Mouse (Mus musculus) limb, embryonic 10.5 days (tissue): Measurements from ENCODE around the gene Qpct. TPM values are rescaled to one million over a fixed set of nuclear protein-coding genes. Genes with fewer than 3 reads are reported as not detected.
A peak's percentile ranks its signal among the peaks of the same experiment; 100 is the strongest.
"Not testable (repeated sequence)": the region's sequence is repeated elsewhere in the genome, so short reads cannot be mapped to it uniquely, and the experiment has no call there.

Experiments
- DNase-seq: peaks from one replicate; pipeline ENCODE4 v3.0.0-alpha.2; 2017; ENCODE audit warnings: low spot score
- H3K27ac ChIP-seq: fragments of 300-500 bp; sonication (generic); 2 replicates; pipeline ENCODE4 v1.5.1; 2016; ENCODE audit warnings: mild to moderate bottlenecking
- H3K27me3 ChIP-seq: fragments of 300-500 bp; sonication (generic); 2 replicates; pipeline ENCODE4 v1.6.1; 2016; ENCODE audit warnings: low read depth, mild to moderate bottlenecking; ENCODE audit not compliant: poor library complexity, severe bottlenecking
- H3K36me3 ChIP-seq: fragments of 300-500 bp; sonication (generic); 2 replicates; pipeline ENCODE4 v1.6.1; 2016; ENCODE audit warnings: mild to moderate bottlenecking, moderate library complexity
- H3K4me1 ChIP-seq: fragments of 300-500 bp; sonication (generic); 2 replicates; pipeline ENCODE4 v1.6.1; 2016
- H3K4me3 ChIP-seq: fragments of 300-500 bp; sonication (generic); 2 replicates; pipeline ENCODE4 v1.5.1; 2016; ENCODE audit warnings: mild to moderate bottlenecking, moderate library complexity
- H3K9me3 ChIP-seq: fragments of 300-500 bp; sonication (generic); replicated peaks from 2 replicates; pipeline ENCODE4 v1.6.1; 2016; ENCODE audit warnings: mild to moderate bottlenecking
- WGBS: fragments of 180-500 bp; shearing (Covaris S2); methylation state at CpG from one replicate; pipeline ENCODE4 v1.1.7; 2016; 5-methylcytosine and 5-hydroxymethylcytosine counted together
- polyA plus RNA-seq: library from polyadenylated mRNA; unstranded; fragments of >200 nt; fragmentation: Nextera tagmentation; extraction: Ambion mirVana; gene quantifications from 2 replicates; pipeline ENCODE4 v1.2.1, GENCODE M21; 2016

The Qpct gene
- polyA plus RNA-seq, 1 experiment from 2014 or later: 0.99 TPM

DNA sequence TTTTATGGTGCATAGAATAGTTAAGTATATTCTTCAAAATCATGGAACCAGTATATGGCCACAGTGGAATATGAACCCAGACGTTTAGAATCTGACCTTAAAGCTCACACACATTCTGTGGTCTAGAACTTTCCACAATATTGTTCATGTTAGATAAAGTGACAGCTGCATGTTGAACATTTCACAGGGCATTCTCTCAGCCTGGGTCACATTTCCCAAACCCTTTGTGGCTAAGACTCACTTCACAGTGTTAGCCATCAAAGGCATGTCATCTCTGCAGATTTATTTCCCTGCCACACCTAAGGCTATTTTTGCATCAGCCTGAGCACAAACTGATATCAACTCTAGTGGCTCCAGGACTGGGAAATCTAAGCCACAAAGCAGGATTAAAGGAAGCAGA lies 40.0 kb downstream of the Qpct start:
- H3K4me3 ChIP-seq: no peak overlapping the region
- H3K36me3 ChIP-seq: no peaks in the 10 kb centered on the region
- DNase-seq: no peak
- 73% methylated on average over 1 of the region's 1 CpGs for WGBS
- no peaks in the 10 kb centered on the region for H3K9me3 ChIP-seq
- H3K27ac ChIP-seq: no peak overlapping the region
- H3K4me1 ChIP-seq: 0 out of 2 replicates have a peak, but pooled peaks cover 3% of the 10 kb centered on the region
- no peaks in the 10 kb centered on the region for H3K27me3 ChIP-seq

DNA sequence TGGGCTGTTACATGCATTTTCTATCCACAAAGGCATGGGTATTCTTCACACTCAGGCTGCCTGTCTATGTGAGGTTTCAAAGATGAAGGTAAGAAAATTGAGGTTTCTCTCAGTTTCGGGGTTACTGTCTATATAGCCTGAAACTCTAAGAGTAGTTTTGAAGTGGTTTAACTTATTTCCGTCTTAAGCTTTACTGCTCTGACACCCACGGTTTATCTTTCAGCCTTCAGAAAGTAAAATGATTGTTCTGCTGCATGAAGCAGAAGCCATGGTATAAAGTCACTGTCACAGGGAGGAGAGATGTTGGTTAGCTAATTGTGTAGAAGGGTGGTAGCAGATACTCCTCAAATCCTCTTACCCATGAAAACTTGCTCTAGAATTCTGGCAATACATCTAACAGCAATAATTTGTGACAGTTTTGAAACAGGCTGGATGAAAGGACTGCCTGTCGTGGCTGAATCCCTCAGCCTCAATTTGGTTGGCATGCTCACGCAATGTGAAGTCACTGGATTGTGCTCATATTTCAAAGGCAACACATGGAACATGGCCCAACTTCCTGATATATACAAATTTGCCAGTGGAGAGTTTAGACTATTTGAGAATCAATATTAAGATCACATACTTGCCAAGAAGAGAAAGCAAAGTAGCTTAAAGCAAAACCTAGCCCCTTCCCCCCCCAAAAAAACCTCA lies 41.7 kb downstream of the Qpct start:
- 0 out of 2 replicates have a peak, but pooled peaks cover 3% of the 10 kb centered on the region for H3K4me1 ChIP-seq
- H3K4me3 ChIP-seq: no peak overlapping the region
- no peaks in the 10 kb centered on the region for H3K36me3 ChIP-seq
- no peak for DNase-seq
- WGBS: 75% methylated on average over 5 of the region's 5 CpGs
- H3K27me3 ChIP-seq: no peaks in the 10 kb centered on the region
- no peak overlapping the region for H3K27ac ChIP-seq
- H3K9me3 ChIP-seq: no peaks in the 10 kb centered on the region

DNA sequence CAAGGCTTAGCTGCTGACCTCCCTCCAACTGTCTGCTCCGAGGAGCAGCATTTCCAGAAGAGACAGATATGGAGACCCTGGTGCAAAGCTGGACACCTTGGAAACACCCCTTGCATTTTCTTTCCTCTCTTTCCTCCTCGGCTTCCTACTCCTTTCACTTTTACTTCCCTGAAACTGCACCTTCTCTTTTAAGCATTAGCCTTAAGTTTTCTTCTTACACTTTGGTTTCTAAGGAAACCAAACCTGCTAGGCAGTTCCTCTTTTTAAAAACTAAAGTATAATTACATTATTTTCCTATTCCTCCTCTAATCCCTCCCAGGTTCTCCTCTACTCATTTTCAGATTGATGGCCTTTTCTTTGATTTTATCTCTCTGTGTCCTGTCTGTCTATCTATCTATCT lies 43.9 kb downstream of the Qpct start:
- Histone ChIP-seq H3K4me1 (0 out of 2 replicates have a peak, but pooled peaks cover 3% of the 10 kb centered on the region), H3K36me3 (no peaks in the 10 kb centered on the region), H3K9me3 (no peaks in the 10 kb centered on the region), H3K27ac (no peak overlapping the region), H3K4me3 (no peak overlapping the region), H3K27me3 (no peaks in the 10 kb centered on the region)
- WGBS: 80% methylated on average over 2 of the region's 2 CpGs
- no peak for DNase-seq

DNA sequence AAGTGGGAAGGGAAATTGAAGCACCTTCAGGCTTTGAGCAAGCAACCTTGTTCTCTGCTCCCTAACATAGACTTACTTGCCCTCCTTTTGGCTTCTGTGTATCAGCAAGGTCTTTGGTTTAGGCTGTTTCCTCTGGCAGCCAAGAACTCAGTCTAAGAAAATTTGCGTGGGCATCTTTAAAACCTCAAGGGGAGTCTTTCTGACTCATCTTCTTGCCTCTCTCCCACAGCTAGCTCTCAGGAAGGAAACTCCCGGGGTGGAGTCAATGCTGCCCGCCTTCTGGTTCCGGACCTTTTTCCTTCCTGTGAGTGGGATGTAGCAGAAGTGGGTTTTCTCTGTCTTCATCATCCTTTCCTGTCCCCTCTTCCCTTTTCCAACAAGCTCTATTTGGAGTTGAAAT lies 48.2 kb downstream of the Qpct start:
- no peak for DNase-seq
- no peak overlapping the region for H3K4me3 ChIP-seq
- no peaks in the 10 kb centered on the region for H3K9me3 ChIP-seq
- whole genome bisulfite sequencing: 83% methylated on average over 4 of the region's 4 CpGs
- H3K27ac ChIP-seq: no peak overlapping the region
- no peaks in the 10 kb centered on the region for H3K36me3 ChIP-seq
- no peaks in the 10 kb centered on the region for H3K27me3 ChIP-seq
- H3K4me1 ChIP-seq: 0 out of 2 replicates have a peak, but pooled peaks cover 3% of the 10 kb centered on the region

DNA sequence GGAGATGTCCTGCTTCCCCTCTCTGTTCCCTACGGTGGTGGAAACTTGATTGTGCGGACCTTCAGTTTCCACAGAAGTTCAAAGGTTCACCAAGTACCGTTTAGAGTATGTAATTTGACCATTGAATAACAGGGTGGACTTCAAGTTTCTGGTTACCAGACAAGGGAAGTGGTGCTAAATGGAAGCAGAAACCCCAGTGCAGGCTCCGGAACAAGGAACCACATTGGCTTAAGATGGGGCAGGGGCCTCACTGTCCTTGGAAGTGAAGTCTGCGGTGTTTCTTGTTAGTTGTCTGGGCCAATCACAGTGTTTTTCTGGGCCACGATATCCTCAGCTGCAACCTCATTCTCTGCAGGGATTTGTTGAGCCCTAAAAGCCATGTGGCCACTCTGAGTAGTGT lies 56.5 kb downstream of the Qpct start:
- no peak for DNase-seq
- Histone ChIP-seq H3K9me3 (no peaks in the 10 kb centered on the region), H3K36me3 (no peaks in the 10 kb centered on the region), H3K27ac (no peak overlapping the region), H3K27me3 (no peaks in the 10 kb centered on the region), H3K4me1 (peaks cover 7% of the 10 kb centered on the region; the same call in 1 of the 2 replicates), H3K4me3 (no peak overlapping the region)
- 78% methylated on average over 6 of the region's 6 CpGs for WGBS

DNA sequence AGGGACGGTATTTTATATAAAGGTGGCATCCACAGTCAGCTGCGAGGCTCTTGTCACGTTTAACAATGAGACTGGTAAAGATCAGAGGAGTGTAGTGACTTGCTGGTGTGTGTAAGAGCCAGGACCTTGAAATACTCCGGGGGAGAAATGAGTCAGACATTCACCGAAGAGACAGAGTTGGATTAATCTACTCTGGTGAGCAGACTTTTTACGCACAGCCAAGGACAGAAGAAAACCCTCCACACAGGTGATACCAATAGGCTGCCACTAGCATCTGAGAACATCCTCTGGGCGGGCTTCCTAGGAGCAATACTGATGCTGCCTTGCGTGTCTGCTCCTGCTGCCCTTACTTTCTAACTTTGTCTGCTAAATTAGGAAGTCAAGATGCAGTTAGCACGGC lies 57.9 kb downstream of the Qpct start:
- no peaks in the 10 kb centered on the region for H3K9me3 ChIP-seq
- H3K4me1 ChIP-seq: peaks cover 6% of the 10 kb centered on the region; the same call in 1 of the 2 replicates
- no peak overlapping the region for H3K27ac ChIP-seq
- no peaks in the 10 kb centered on the region for H3K27me3 ChIP-seq
- WGBS: 86% methylated on average over 9 of the region's 9 CpGs
- H3K36me3 ChIP-seq: no peaks in the 10 kb centered on the region
- H3K4me3 ChIP-seq: no peak overlapping the region
- no peak for DNase-seq

DNA sequence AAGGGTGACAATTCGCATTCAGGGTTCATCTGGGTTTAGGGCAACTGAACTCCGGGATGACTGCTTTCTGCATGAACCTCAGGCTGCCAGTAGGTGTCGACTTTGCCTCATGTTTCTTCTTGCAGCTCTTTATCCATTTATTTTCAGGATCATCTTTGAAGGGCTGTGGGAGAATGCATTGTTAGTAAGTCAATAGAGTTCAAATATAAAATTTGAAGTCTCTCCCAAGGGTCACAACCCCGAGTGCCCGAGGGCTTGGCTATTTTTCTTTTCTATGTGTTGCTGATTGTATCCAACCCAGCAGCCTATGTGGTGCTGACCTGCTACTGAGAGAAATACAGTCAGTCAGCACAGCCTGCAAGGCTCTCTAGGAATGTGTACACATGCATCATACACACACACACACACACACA lies 59.2 kb downstream of the Qpct start:
- no peaks in the 10 kb centered on the region for H3K27me3 ChIP-seq
- no peak overlapping the region for H3K27ac ChIP-seq
- H3K36me3 ChIP-seq: no peaks in the 10 kb centered on the region
- H3K4me1 ChIP-seq: peaks cover 6% of the 10 kb centered on the region; the same call in 1 of the 2 replicates
- no peak overlapping the region for H3K4me3 ChIP-seq
- no peaks in the 10 kb centered on the region for H3K9me3 ChIP-seq
- DNase-seq: peak; percentile 57
- WGBS: 26% methylated on average over 5 of the region's 5 CpGs

DNA sequence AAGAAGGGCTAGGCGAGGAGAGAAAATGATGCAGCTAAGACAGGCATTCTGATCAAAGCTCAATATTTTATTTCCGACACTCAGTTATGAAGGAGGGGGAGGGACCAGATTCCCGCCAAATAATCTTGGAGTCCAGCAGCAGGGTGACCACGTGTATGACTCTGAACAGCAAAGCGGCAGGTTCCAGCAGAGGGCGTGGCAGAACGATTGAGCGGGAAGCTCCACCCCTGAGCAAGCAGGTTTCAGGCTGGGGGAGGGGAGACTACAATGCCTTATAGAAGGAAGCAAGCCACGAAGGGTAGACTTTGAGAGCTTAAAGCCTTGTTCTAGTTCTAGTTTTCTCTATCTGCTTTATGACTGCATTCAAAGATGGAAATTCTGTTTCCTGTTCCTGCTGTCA lies 63.5 kb downstream of the Qpct start:
- not testable (repeated sequence) for H3K9me3 ChIP-seq, H3K36me3 ChIP-seq, H3K4me1 ChIP-seq, H3K27ac ChIP-seq, H3K4me3 ChIP-seq, DNase-seq, H3K27me3 ChIP-seq
- 55% methylated on average over 9 of the region's 9 CpGs for WGBS

DNA sequence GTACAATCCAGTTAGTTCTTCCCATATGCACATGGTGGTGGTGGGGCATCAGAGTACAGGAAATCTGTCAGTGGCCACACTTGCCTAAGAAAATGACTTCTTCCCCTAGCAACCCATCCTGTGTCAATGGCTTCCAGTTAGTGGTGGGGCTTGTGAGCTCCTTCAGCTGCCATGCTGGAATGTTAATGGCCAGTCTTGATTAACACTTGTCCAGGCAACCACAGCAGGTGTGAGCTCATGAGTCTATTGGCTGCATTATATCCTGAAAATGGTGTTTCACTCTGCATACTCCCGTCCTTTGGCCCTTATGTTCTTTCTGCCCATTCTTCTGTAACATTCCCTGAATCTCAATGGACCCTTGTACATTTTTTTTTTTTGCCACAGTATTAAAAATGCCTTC lies 67.4 kb downstream of the Qpct start:
- Histone ChIP-seq H3K36me3 (no peaks in the 10 kb centered on the region), H3K9me3 (no peaks in the 10 kb centered on the region), H3K4me1 (no peaks in the 10 kb centered on the region), H3K4me3 (no peak overlapping the region), H3K27me3 (no peaks in the 10 kb centered on the region), H3K27ac (no peak overlapping the region)
- WGBS: 84% methylated on average over 1 of the region's 1 CpGs
- DNase-seq: no peak

DNA sequence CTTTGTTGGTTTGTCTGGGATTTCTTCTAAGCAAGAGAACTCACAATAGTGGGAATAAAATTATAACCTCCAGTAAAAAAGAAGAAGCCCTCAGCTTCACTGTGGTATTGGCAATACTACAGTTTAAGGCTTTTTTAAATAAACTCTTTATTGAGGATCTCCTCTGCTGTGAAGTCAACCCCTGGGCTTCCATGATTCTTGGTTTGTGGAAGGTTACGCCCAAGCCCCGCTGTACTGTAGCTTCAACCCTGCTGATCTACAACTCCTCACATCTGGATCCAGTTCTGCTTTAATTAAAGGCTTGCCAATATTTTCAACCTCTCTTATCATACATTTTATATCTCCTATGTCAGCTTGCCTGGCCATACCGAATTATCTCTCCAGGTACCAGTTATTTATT lies 68.6 kb downstream of the Qpct start:
- H3K4me3 ChIP-seq: no peak overlapping the region
- no peaks in the 10 kb centered on the region for H3K36me3 ChIP-seq
- H3K27me3 ChIP-seq: no peaks in the 10 kb centered on the region
- 86% methylated on average over 3 of the region's 3 CpGs for WGBS
- no peak for DNase-seq
- H3K4me1 ChIP-seq: no peaks in the 10 kb centered on the region
- H3K27ac ChIP-seq: no peak overlapping the region
- no peaks in the 10 kb centered on the region for H3K9me3 ChIP-seq

DNA sequence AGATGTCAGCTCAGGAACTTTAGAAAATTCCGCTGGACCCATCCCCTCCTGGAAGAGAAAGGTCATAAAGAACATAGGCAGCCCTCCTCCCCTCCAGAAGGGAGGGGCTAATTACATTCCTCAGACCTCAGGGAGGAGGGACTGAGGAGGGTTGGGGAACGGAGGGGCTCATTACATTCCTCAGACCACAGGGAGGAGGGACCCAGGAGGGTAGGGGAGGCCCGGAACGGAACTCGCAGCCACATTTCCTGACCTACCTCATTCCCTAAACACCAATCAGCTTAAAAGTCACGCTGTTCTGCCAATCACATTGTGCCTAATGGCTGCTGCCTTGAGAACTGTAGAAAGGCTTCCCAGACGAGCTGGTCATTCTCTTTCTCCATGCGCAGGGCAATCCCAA lies 82.0 kb downstream of the Qpct start:
- H3K27ac ChIP-seq: 0 out of 2 replicates have a peak overlapping the region, but pooled peaks have one; percentile 11
- DNase-seq: peak; percentile 35

DNA sequence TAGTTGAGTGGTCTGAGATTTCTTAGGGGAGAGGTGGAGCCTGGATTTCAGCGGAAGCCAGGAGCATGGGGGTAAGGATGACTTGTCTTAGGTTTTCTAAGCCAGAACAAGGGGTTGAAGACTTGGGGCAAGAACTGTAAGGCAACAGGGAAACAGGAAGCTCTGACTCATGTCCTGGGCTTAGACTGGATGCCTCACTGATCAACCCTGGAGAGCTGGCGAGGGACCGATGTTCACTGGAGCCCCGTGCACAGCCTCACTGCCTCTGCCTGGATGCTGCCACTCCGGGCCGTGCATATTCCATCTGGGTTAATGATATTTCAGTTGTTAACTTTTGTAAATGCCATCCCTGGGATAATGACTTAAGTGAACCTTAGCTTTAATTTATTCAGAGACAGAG lies 84.1 kb downstream of the Qpct start:
- Histone ChIP-seq H3K4me1 (no peaks in the 10 kb centered on the region), H3K36me3 (no peaks in the 10 kb centered on the region), H3K27me3 (no peaks in the 10 kb centered on the region), H3K4me3 (no peak overlapping the region), H3K27ac (no peak overlapping the region), H3K9me3 (no peaks in the 10 kb centered on the region)
- DNase-seq: no peak
- WGBS: 93% methylated on average over 6 of the region's 6 CpGs

More for the DNA sequence above, 82.0 kb downstream of the Qpct start:
- Histone ChIP-seq H3K9me3 (no peaks in the 10 kb centered on the region), H3K4me1 (no peaks in the 10 kb centered on the region), H3K4me3 (no peak overlapping the region), H3K36me3 (no peaks in the 10 kb centered on the region), H3K27me3 (no peaks in the 10 kb centered on the region)
- 50% methylated on average over 8 of the region's 8 CpGs for WGBS

DNA sequence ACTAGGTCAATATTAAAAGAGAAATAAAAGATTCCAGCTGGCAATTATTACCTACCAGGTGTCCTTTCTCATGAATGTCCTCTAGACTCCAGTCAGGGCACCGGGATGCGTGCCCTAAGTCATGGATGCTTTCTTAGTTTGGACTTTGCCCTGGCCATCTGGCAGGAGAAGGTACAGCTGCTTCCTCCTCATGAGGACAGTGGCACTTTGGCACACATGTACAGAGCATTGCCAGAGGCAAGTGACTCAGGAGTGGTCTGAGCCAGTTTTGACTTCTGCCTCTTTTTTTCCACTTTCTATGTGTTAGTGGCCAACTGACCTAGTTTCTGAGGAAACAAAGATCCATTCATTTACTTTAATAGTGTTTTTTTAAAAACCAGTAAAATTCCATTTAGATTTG lies 84.7 kb downstream of the Qpct start:
- no peak for DNase-seq
- H3K36me3 ChIP-seq: no peaks in the 10 kb centered on the region
- H3K27ac ChIP-seq: no peak overlapping the region
- no peaks in the 10 kb centered on the region for H3K9me3 ChIP-seq
- 92% methylated on average over 2 of the region's 2 CpGs for WGBS
- H3K4me3 ChIP-seq: no peak overlapping the region
- no peaks in the 10 kb centered on the region for H3K27me3 ChIP-seq
- no peaks in the 10 kb centered on the region for H3K4me1 ChIP-seq
